Mouse (Mus musculus) cerebellum, postnatal 36 days (tissue): ENCODE data around the gene Inha.
A peak's percentile ranks its signal among the peaks of the same experiment; 100 is the strongest.

Source experiments
- DNase-seq, 2 experiments: peaks; one replicate each; pipeline ENCODE4 v3.0.0; 2021 to 2022; ENCODE audit warnings: mixed read lengths in 2 of 2

Inha gene

GRCm38 (mm10) chr1:75521321-75522031 lies 14.6 kb downstream of the Inha start, which contains the start of gene Stk11ip:
Stk11ip (plus strand) TSS chr1:75521529.
- DNase-seq = peak; percentile 90 to 93

GRCm38 (mm10) chr1:75524679-75525078 lies 17.8 kb downstream of the Inha start:
- DNase-seq = no peak

GRCm38 (mm10) chr1:75530546-75530945 lies 23.7 kb downstream of the Inha start:
- DNase-seq = no peak

- no peak for DNase-seq
These were observed 25.6 kb downstream of the Inha start for GRCm38 (mm10) chr1:75532280-75533172.

GRCm38 (mm10) chr1:75533325-75534252 lies 26.7 kb downstream of the Inha start:
- no peak for DNase-seq

- DNase-seq = no peak
These were observed 30.7 kb downstream of the Inha start for GRCm38 (mm10) chr1:75537587-75537986.

- DNase-seq = no peak
These were observed 31.8 kb downstream of the Inha start for GRCm38 (mm10) chr1:75538597-75539190.

GRCm38 (mm10) chr1:75541496-75541895 lies 34.6 kb downstream of the Inha start:
- DNase-seq = no peak

- no peak for DNase-seq
These were observed 37.5 kb downstream of the Inha start for GRCm38 (mm10) chr1:75544351-75544750.

GRCm38 (mm10) chr1:75545965-75546956 lies 39.4 kb downstream of the Inha start, which contains the start of gene Slc4a3:
Slc4a3 (plus strand) TSS chr1:75546266.
- peak; percentile 75 to 77 for DNase-seq

- DNase-seq = no peak
These were observed 40.5 kb downstream of the Inha start for GRCm38 (mm10) chr1:75547351-75547750.

- no peak for DNase-seq
These were observed 41.2 kb downstream of the Inha start for GRCm38 (mm10) chr1:75548083-75548482.

- no peak for DNase-seq
These were observed 42.0 kb downstream of the Inha start for GRCm38 (mm10) chr1:75548871-75549270.

GRCm38 (mm10) chr1:75549289-75550279 lies 42.7 kb downstream of the Inha start:
- no peak for DNase-seq

- DNase-seq = no peak
These were observed 43.7 kb downstream of the Inha start for GRCm38 (mm10) chr1:75550586-75550985.

- no peak for DNase-seq
These were observed 48.8 kb downstream of the Inha start for GRCm38 (mm10) chr1:75555680-75556079.

GRCm38 (mm10) chr1:75556143-75556781 lies 49.4 kb downstream of the Inha start:
- no peak for DNase-seq

GRCm38 (mm10) chr1:75557041-75557440 lies 50.2 kb downstream of the Inha start:
- DNase-seq = no peak
